Mouse (Mus musculus) c-Kit-positive CD71-negative TER-119-negative erythroid progenitor cells, embryonic 14.5 days (primary cell): ENCODE results near the gene Cep57l1.

Source experiments
- DNase-seq: peaks from one replicate; pipeline ENCODE4 v3.0.0-alpha.2; 2013; ENCODE audit warnings: low read depth

The Cep57l1 gene

GRCm38 (mm10) chr10:41675842-41676571 is 133.7 kb downstream of the Cep57l1 start:
- DNase-seq, result no peak

- no peak for DNase-seq
Measured at GRCm38 (mm10) chr10:41675243-41675642, 134.4 kb downstream of the Cep57l1 start.

GRCm38 (mm10) chr10:41674362-41674761 is 135.3 kb downstream of the Cep57l1 start:
- DNase-seq, result no peak

- no peak for DNase-seq
Measured at GRCm38 (mm10) chr10:41670196-41670595, 139.5 kb downstream of the Cep57l1 start.
